Mouse (Mus musculus): ENCODE measurements at regions not wholly inside any gene's neighbourhood (a gene's known extent, or its start where the extent isn't known, plus 50 kb on each side); places are given as distances from the start of the nearest gene placed in this dataset.

DNA sequence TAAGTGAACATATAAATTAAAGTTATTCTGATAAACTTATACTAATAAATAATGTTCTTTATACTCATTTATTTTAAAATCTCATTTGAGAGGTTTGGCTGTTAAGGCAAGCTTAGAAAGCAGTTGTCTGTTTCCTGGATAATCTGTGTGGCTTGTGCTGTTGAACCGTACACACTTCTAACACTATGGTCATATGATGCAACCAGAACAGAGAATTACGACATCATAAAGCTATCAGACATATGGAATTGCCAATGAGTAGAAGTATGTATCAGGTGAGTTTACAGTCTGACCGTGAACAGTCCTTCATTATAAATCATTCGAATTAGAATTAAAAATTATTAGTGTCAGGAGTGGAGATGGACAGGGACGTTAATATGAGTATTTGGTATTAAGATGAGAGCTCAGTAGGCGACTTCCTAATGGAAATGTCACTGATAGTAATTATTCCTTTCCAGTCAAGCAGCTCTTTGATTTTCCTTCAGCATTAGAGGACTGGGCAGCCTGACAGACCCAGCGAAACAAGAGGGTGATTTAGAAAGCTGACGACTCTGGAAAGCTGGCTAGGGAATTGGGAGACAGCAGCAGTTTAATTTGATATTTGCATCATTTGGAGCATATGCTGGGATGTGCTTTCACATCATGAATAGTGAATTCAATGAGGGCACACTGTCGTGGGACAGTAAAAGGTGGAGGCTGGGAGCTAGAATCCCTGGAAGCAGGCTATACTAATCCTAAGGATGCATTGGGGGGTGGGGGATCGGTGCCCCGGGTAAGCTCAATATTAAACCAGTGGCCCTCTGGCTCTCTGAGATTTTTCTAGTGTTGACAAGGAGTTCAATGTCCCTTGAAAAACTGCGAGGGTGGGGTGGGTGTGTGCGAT lies 130.6 kb upstream of the Trpm3 start:
- no peak for TF ChIP-seq POLR2A (IDR thresholded peaks at IDR 0.05; ENCODE audit: borderline replicate concordance, insufficient read depth, low read length)
- no peak for TF ChIP-seq CTCF (IDR thresholded peaks at IDR 0.05; ENCODE audit: borderline replicate concordance, insufficient read depth, low read depth, low read length)
- no peaks in the 10 kb centered on the region for H3K4me1 ChIP-seq (ENCODE audit: control insufficient read depth, insufficient read depth, low read length)
- no peak for DNase-seq
- no peaks in the 10 kb centered on the region for H3K27me3 ChIP-seq (ENCODE audit: control insufficient read depth, insufficient read depth, low read length)
- 62% methylated on average over 13 of the region's 13 CpGs for WGBS
- H3K4me3 ChIP-seq (replicated peaks; ENCODE audit: insufficient read depth, low read depth, low read length): no peak overlapping the region
- no peak overlapping the region for H3K27ac ChIP-seq (ENCODE audit: insufficient read depth, low read length)

DNA sequence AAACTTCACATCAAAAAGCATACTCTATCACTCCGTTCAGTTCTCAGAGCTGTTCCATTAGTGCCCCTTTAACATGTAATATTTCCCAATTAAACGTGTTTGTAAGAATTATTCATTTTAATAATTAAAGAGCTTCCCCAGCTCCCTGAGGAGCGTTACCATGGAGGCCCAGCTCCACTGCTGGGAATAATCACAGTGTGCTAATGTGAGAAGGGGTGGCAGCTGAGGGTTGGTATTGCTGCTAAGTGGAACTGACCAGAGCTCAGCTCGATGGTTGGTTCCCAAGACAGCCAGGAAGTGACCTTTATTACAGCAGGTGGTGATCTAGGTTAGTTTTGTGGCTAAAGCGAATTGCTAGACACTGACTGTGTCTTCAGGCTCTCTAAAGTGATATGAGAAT lies 128.6 kb upstream of the Trpm3 start:
- 60% methylated on average over 5 of the region's 5 CpGs for WGBS
- no peak for TF ChIP-seq POLR2A (IDR thresholded peaks at IDR 0.05; ENCODE audit: borderline replicate concordance, insufficient read depth, low read length)
- TF ChIP-seq CTCF (IDR thresholded peaks at IDR 0.05; ENCODE audit: borderline replicate concordance, insufficient read depth, low read depth, low read length): no peak
- Histone ChIP-seq H3K27ac (ENCODE audit: insufficient read depth, low read length) (no peak overlapping the region), H3K4me3 (replicated peaks; ENCODE audit: insufficient read depth, low read depth, low read length) (no peak overlapping the region), H3K4me1 (ENCODE audit: control insufficient read depth, insufficient read depth, low read length) (no peaks in the 10 kb centered on the region), H3K27me3 (ENCODE audit: control insufficient read depth, insufficient read depth, low read length) (no peaks in the 10 kb centered on the region)
- no peak for DNase-seq

DNA sequence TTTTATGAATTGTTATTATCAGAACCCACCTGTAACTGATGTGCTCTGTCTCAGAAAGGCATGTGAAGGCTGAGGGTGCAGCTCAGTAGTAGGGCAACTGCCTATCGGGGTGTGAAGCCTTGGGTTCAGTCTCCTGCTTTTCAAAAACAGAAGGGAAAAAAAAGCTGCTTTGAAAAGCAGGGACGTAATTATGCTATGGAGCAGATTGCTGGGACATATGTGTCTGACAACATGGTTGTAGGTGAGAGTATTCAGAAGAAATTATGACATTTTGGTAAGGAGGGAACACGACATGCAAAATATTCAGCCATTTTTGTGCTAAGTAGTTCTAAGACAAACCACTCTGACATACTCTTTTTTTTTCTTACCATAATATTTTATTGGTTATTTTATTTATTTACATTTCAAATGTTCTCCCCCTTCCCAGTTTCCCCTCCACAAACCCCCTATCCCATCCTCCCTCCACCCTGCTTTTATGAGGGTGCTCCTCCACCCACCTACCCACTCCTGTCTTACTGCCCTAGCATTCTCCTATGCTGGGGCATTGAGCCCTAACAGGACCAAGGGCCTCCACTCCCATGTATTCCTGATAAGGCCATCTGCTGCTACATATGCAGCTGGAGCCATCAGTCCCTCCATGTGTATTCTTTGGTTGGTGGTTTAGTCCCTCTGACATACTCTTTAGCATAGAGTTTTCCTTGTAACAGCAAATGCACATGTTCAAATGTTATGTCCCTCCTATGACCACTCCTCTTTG lies 122.8 kb upstream of the Trpm3 start:
- TF ChIP-seq POLR2A (IDR thresholded peaks at IDR 0.05; ENCODE audit: borderline replicate concordance, insufficient read depth, low read length) (no peak), CTCF (IDR thresholded peaks at IDR 0.05; ENCODE audit: borderline replicate concordance, insufficient read depth, low read depth, low read length) (no peak)
- H3K27ac ChIP-seq (ENCODE audit: insufficient read depth, low read length): no peak overlapping the region
- no peaks in the 10 kb centered on the region for H3K27me3 ChIP-seq (ENCODE audit: control insufficient read depth, insufficient read depth, low read length)
- H3K4me1 ChIP-seq (ENCODE audit: control insufficient read depth, insufficient read depth, low read length): no peaks in the 10 kb centered on the region
- no peak overlapping the region for H3K4me3 ChIP-seq (replicated peaks; ENCODE audit: insufficient read depth, low read depth, low read length)
- 87% methylated on average over 3 of the region's 3 CpGs for WGBS
- no peak for DNase-seq

DNA sequence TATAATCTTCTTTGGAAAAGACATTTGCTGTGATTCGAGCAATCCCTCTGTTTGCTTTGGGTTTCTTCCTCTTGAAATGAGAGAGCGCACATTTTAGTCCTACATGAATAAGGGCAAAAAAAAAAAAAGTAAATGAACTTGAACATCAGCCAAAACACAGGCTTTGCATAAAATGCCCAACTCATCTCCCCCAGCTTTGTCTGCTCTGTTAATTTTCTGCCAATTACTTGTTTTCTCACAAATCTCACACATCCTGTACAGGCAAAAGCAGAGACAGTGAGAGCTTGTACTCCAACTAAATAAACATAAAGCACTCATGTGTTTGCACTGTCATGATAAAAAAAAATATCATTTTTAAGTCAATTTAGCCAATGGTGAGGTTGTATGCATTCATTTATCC lies 121.4 kb upstream of the Trpm3 start:
- no peak for DNase-seq
- 44% methylated on average over 2 of the region's 2 CpGs for WGBS
- no peak overlapping the region for H3K27ac ChIP-seq (ENCODE audit: insufficient read depth, low read length)
- no peaks in the 10 kb centered on the region for H3K4me1 ChIP-seq (ENCODE audit: control insufficient read depth, insufficient read depth, low read length)
- TF ChIP-seq CTCF (IDR thresholded peaks at IDR 0.05; ENCODE audit: borderline replicate concordance, insufficient read depth, low read depth, low read length): no peak
- no peaks in the 10 kb centered on the region for H3K27me3 ChIP-seq (ENCODE audit: control insufficient read depth, insufficient read depth, low read length)
- no peak overlapping the region for H3K4me3 ChIP-seq (replicated peaks; ENCODE audit: insufficient read depth, low read depth, low read length)

DNA sequence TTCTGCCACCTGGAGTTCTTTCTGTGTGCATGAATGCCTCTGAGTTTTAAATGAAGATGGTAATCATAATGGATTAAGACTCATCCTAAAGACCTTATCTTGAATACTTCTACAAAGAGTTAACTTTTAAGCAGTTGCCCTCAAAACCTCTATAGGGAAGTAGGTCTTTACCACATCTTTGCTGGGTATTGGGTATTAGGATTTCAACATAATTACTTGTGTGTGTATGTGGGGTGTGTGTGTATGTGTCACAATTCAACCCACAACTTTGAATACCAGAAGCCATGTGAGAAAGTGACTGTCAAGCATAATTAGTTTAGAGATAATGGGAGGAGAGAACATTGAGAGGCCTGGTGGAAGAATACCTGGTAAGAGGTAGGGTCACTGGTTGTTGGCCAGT lies 111.3 kb upstream of the Trpm3 start:
- TF ChIP-seq CTCF (IDR thresholded peaks at IDR 0.05; ENCODE audit: borderline replicate concordance, insufficient read depth, low read depth, low read length) (no peak), POLR2A (IDR thresholded peaks at IDR 0.05; ENCODE audit: borderline replicate concordance, insufficient read depth, low read length) (no peak)

DNA sequence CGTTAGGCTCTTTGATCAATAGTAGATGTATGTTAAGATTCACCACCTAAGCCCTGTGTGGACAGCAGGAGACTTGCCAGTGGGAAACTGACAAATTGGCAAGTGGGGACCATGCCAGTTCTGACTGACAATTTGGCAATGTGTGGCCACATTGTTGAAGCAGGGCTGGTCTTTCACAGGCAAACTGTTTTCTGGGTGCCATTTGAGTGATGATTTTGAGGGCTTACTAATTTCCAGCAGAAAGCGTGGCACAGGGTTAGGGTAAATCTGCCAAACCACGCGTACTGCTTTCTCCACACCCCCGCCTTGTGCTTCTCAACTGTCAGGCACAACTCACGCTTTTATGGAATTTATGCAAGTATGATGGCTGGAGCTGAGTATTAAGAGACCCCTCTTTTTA lies 91.2 kb upstream of the Trpm3 start:
- H3K4me3 ChIP-seq (replicated peaks; ENCODE audit: insufficient read depth, low read depth, low read length): no peak overlapping the region
- DNase-seq: no peak
- H3K4me1 ChIP-seq (ENCODE audit: control insufficient read depth, insufficient read depth, low read length): no peaks in the 10 kb centered on the region
- H3K27me3 ChIP-seq (ENCODE audit: control insufficient read depth, insufficient read depth, low read length): no peaks in the 10 kb centered on the region
- no peak for TF ChIP-seq POLR2A (IDR thresholded peaks at IDR 0.05; ENCODE audit: borderline replicate concordance, insufficient read depth, low read length)
- TF ChIP-seq CTCF (IDR thresholded peaks at IDR 0.05; ENCODE audit: borderline replicate concordance, insufficient read depth, low read depth, low read length): no peak
- H3K27ac ChIP-seq (ENCODE audit: insufficient read depth, low read length): no peak overlapping the region
- WGBS: 30% methylated on average over 6 of the region's 6 CpGs

More for the DNA sequence above, 111.3 kb upstream of the Trpm3 start:
- Histone ChIP-seq H3K27ac (ENCODE audit: insufficient read depth, low read length) (no peak overlapping the region), H3K27me3 (ENCODE audit: control insufficient read depth, insufficient read depth, low read length) (no peaks in the 10 kb centered on the region), H3K4me3 (replicated peaks; ENCODE audit: insufficient read depth, low read depth, low read length) (no peak overlapping the region), H3K4me1 (ENCODE audit: control insufficient read depth, insufficient read depth, low read length) (no peaks in the 10 kb centered on the region)
- no peak for DNase-seq

DNA sequence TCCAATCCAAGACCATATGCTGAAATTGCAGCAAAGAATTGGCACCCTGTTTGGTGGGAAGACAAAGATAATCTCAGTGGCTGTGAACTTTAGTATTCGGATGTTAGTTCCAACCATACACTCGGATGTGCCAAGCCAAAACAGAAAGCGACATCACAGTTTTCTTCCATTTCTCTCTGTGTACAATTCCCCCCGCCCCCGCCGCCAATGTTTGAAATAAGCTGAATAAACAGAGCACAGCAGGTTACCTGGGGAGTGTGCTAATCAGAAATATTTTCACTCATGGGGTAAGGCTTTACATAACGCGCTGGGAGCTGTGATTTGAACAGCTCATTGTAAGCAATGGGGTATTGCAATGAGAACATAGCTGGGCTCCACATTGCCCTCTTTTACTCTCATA lies 72.5 kb upstream of the Trpm3 start:
- H3K4me1 ChIP-seq (ENCODE audit: control insufficient read depth, insufficient read depth, low read length): no peaks in the 10 kb centered on the region
- no peak overlapping the region for H3K4me3 ChIP-seq (replicated peaks; ENCODE audit: insufficient read depth, low read depth, low read length)
- DNase-seq: no peak
- WGBS: 43% methylated on average over 8 of the region's 8 CpGs
- no peak overlapping the region for H3K27ac ChIP-seq (ENCODE audit: insufficient read depth, low read length)
- no peak for TF ChIP-seq CTCF (IDR thresholded peaks at IDR 0.05; ENCODE audit: borderline replicate concordance, insufficient read depth, low read depth, low read length)
- TF ChIP-seq POLR2A (IDR thresholded peaks at IDR 0.05; ENCODE audit: borderline replicate concordance, insufficient read depth, low read length): no peak
- H3K27me3 ChIP-seq (ENCODE audit: control insufficient read depth, insufficient read depth, low read length): no peaks in the 10 kb centered on the region

Measured in cerebellum, adult 2 months (tissue).